In genomic region chr16:23269984-23270912, GRCm38 (mm10) we compare ENCODE assay signal across 8 mouse cellular contexts. TPM values are rescaled to one million over a fixed set of nuclear protein-coding genes. Genes with fewer than 3 reads are reported as not detected.
DNase-seq lines count a peak whose midpoint lies in the region; ATAC-seq and TF ChIP-seq lines count a peak whose summit lies in the region.

No protein-coding gene starts in this region.

- intact Hi-C loops in gastrocnemius, adult 2 months (cut with DNase I) = loop anchor here (5.0 kb wide), 1 partner anchor 43 kb away; no protein-coding TSS in a partner anchor

- ATAC-seq in embryonic facial prominence, embryonic 11.5 days (replicated peaks; ENCODE audit: insufficient number of reproducible peaks, low FRiP score, low TSS enrichment, low read depth) = peak; percentile 80
- peak; percentile 63 for ATAC-seq in hindbrain, postnatal 0 days
- ATAC-seq in midbrain, postnatal 0 days (ENCODE audit: low FRiP score) = peak; percentile 53

- peak overlapping the region; percentile 13; the same call in 1 of the 2 replicates for H3K4me2 ChIP-seq in embryonic facial prominence, embryonic 11.5 days (ENCODE audit: low read depth, low read length)
- H3K4me2 ChIP-seq in hindbrain, postnatal 0 days (ENCODE audit: low read depth, low read length) = no peak overlapping the region
- no peak overlapping the region for H3K4me2 ChIP-seq in midbrain, postnatal 0 days (ENCODE audit: low read depth, low read length, poor library complexity, severe bottlenecking)

- H3K4me1 ChIP-seq in embryonic facial prominence, embryonic 11.5 days (ENCODE audit: control insufficient read depth, insufficient read depth, low read length) = peaks cover 10% of the 10 kb centered on the region
- H3K4me1 ChIP-seq in hindbrain, postnatal 0 days (ENCODE audit: insufficient read depth, low read length) = peaks cover 24% of the 10 kb centered on the region
- peaks cover 3% of the 10 kb centered on the region; the same call in 1 of the 2 replicates for H3K4me1 ChIP-seq in midbrain, postnatal 0 days (ENCODE audit: insufficient read depth, low read length)

- peak; percentile 72 for DNase-seq in gastrocnemius, adult 2 months
- DNase-seq in gastrocnemius, postnatal 10 days = no peak
- DNase-seq in CD4-positive helper T cell, adult 2 months (ENCODE audit: low read depth, low spot score) = peak; percentile 77
- peak; percentile 76 for DNase-seq in embryonic facial prominence, embryonic 11.5 days (ENCODE audit: low spot score)
- peak; percentile 62 for DNase-seq in hindbrain, postnatal 0 days (ENCODE audit: low spot score)
- peak; percentile 57 for DNase-seq in midbrain, postnatal 0 days (ENCODE audit: low spot score)
- no peak for DNase-seq in urinary bladder, postnatal 36 days (ENCODE audit: low spot score in 2 of 2)
- DNase-seq in cerebellum, adult 9-10 months = no peak

- H3K27me3 ChIP-seq in embryonic facial prominence, embryonic 11.5 days (ENCODE audit: control insufficient read depth, insufficient read depth, low read length) = no peaks in the 10 kb centered on the region
- H3K27me3 ChIP-seq in hindbrain, postnatal 0 days (ENCODE audit: insufficient read depth, low read length) = no peaks in the 10 kb centered on the region
- no peaks in the 10 kb centered on the region for H3K27me3 ChIP-seq in midbrain, postnatal 0 days (ENCODE audit: insufficient read depth, low read length)

- H3K27ac ChIP-seq in gastrocnemius, adult 2 months = peak overlapping the region; percentile 79
- H3K27ac ChIP-seq in embryonic facial prominence, embryonic 11.5 days (replicated peaks; ENCODE audit: low read depth, low read length) = peak overlapping the region; percentile 63
- H3K27ac ChIP-seq in hindbrain, postnatal 0 days = peak overlapping the region; percentile 41; the same call in 1 of the 2 replicates
- H3K27ac ChIP-seq in midbrain, postnatal 0 days (ENCODE audit: low read depth, low read length) = peak overlapping the region; percentile 21; the same call in 1 of the 2 replicates

- H3K4me3 ChIP-seq in gastrocnemius, adult 2 months = 0 out of 2 replicates have a peak overlapping the region, but pooled peaks have one; percentile 9
- H3K4me3 ChIP-seq in embryonic facial prominence, embryonic 11.5 days (ENCODE audit: low read depth, low read length) = no peak overlapping the region
- no peak overlapping the region for H3K4me3 ChIP-seq in hindbrain, postnatal 0 days (ENCODE audit: low read length)
- H3K4me3 ChIP-seq in midbrain, postnatal 0 days (ENCODE audit: low read depth, low read length) = no peak overlapping the region

- no peaks in the 10 kb centered on the region for H3K9me3 ChIP-seq in embryonic facial prominence, embryonic 11.5 days (replicated peaks; ENCODE audit: control insufficient read depth, low read length)
- H3K9me3 ChIP-seq in hindbrain, postnatal 0 days (ENCODE audit: low read length) = no peaks in the 10 kb centered on the region
- no peaks in the 10 kb centered on the region for H3K9me3 ChIP-seq in midbrain, postnatal 0 days (ENCODE audit: low read length)

- no peaks in the 10 kb centered on the region for H3K36me3 ChIP-seq in embryonic facial prominence, embryonic 11.5 days (replicated peaks; ENCODE audit: control insufficient read depth, insufficient read depth, low read depth, low read length)
- no peaks in the 10 kb centered on the region for H3K36me3 ChIP-seq in hindbrain, postnatal 0 days (ENCODE audit: insufficient read depth, low read length)
- no peaks in the 10 kb centered on the region for H3K36me3 ChIP-seq in midbrain, postnatal 0 days (ENCODE audit: insufficient read depth, low read length)

- peak overlapping the region; percentile 2; the same call in 1 of the 2 replicates for H3K9ac ChIP-seq in embryonic facial prominence, embryonic 11.5 days (replicated peaks; ENCODE audit: low read length)
- no peak overlapping the region for H3K9ac ChIP-seq in hindbrain, postnatal 0 days (replicated peaks; ENCODE audit: low read length)
- H3K9ac ChIP-seq in midbrain, postnatal 0 days (replicated peaks; ENCODE audit: low read length, poor library complexity, severe bottlenecking) = no peak overlapping the region

- TF ChIP-seq CTCF in gastrocnemius, adult 2 months (IDR thresholded peaks at IDR 0.05) = no peak
- TF ChIP-seq CTCF in hindbrain, postnatal 0 days (IDR thresholded peaks at IDR 0.05; ENCODE audit: low read depth) = no peak
- no peak for TF ChIP-seq CTCF in midbrain, postnatal 0 days (IDR thresholded peaks at IDR 0.05)

- 16% methylated on average over 10 of the region's 10 CpGs for WGBS in embryonic facial prominence, embryonic 11.5 days
- WGBS in hindbrain, postnatal 0 days = 29% methylated on average over 10 of the region's 10 CpGs
- WGBS in midbrain, postnatal 0 days = 25% methylated on average over 10 of the region's 10 CpGs

RNA-seq across cellular contexts. Expression of gene St6gal1, which starts 45.7 kb away (rescaled TPM):
- 1 to 10 TPM; 2.6 to 3.5 TPM for total RNA-seq in gastrocnemius, adult 2 months (2021)
- 1 to 10 TPM; 9.5 to 9.8 TPM for total RNA-seq in gastrocnemius, postnatal 10 days (2021)
- 34.9 and 36.6 TPM in 2 replicates for polyA plus RNA-seq in embryonic facial prominence, embryonic 11.5 days (2014; fragmentation: Nextera tagmentation; extraction: Ambion mirVana)
- total RNA-seq in hindbrain, postnatal 0 days (2014; rRNA removed) = 23.9 and 39.9 TPM in 2 replicates
- 10.4 and 11.6 TPM in 2 replicates for polyA plus RNA-seq in hindbrain, postnatal 0 days (2015; fragmentation: Nextera tagmentation; extraction: Ambion mirVana)
- 17.7 and 20.6 TPM in 2 replicates for total RNA-seq in midbrain, postnatal 0 days (2014; rRNA removed)
- 8.5 and 12.0 TPM in 2 replicates for polyA plus RNA-seq in midbrain, postnatal 0 days (2015; fragmentation: Nextera tagmentation; extraction: Ambion mirVana)

Comparison
In these comparisons a context has a peak if more than half of its experiments do, and no peak if none do; other contexts are left out.
1. DNase-seq: peak in gastrocnemius, adult 2 months (single experiment), CD4-positive helper T cell, adult 2 months (single experiment), embryonic facial prominence, embryonic 11.5 days (single experiment), hindbrain, postnatal 0 days (single experiment) and midbrain, postnatal 0 days (single experiment); none in gastrocnemius, postnatal 10 days (single experiment), urinary bladder, postnatal 36 days (0 of 2) and cerebellum, adult 9-10 months (single experiment).
2. H3K27ac ChIP-seq: peak in every context shown above with its lines; median percentile 79 in gastrocnemius, adult 2 months; 63 in embryonic facial prominence, embryonic 11.5 days; 41 in hindbrain, postnatal 0 days; 21 in midbrain, postnatal 0 days.
3. Peak in every context shown above with its lines, with median percentiles within 50 percentile points of each other: ATAC-seq.